Mouse (Mus musculus): ENCODE results near the gene Mroh9. TPM values are rescaled to one million over a fixed set of nuclear protein-coding genes. Genes with fewer than 3 reads are reported as not detected.

The Mroh9 gene
- polyA plus RNA-seq, 1 experiment from 2014 or later: not detected

Other genes starting within 250 kb of the Mroh9 start
- 15.1 and 17.1 TPM in 2 replicates for gene Fmo1, start 219.1 kb downstream of the Mroh9 start, polyA plus RNA-seq (2015; fragmentation: Nextera tagmentation; extraction: Ambion mirVana)
- gene Fmo2, start 186.9 kb downstream of the Mroh9 start, polyA plus RNA-seq (2015; fragmentation: Nextera tagmentation; extraction: Ambion mirVana): 13.9 and 24.7 TPM in 2 replicates
- not detected in 2 replicates for gene Fmo6, start 148.2 kb downstream of the Mroh9 start, polyA plus RNA-seq (2015; fragmentation: Nextera tagmentation; extraction: Ambion mirVana)
- not detected in 2 replicates for gene Fmo3, start 101.1 kb downstream of the Mroh9 start, polyA plus RNA-seq (2015; fragmentation: Nextera tagmentation; extraction: Ambion mirVana)
- 10.6 and 11.5 TPM in 2 replicates for gene Prrx1, start 228.0 kb upstream of the Mroh9 start, polyA plus RNA-seq (2015; fragmentation: Nextera tagmentation; extraction: Ambion mirVana)